Mouse (Mus musculus) MEL (cell line): ENCODE results near the gene Bex2.

Experiments
- CTCF ChIP-seq, 3 experiments: IDR thresholded peaks in 2 of 3; conservative IDR thresholded peaks in 1 of 3; 2 replicates each; pipeline ENCODE4 v1.5.1; 2011 to 2012; ENCODE audit warnings: low read length in 3 of 3, low read depth in 2 of 3, mild to moderate bottlenecking in 2 of 3, improper control_type of control experiment in 1 of 3, inconsistent platforms in 1 of 3, mixed read lengths in 1 of 3, moderate library complexity in 1 of 3; ENCODE audit not compliant: control insufficient read depth in 1 of 3, insufficient read depth in 1 of 3, poor library complexity in 1 of 3, severe bottlenecking in 1 of 3
- MXI1 ChIP-seq: IDR thresholded peaks from 2 replicates; pipeline ENCODE4 v1.6.1; 2011; ENCODE audit warnings: mild to moderate bottlenecking, low read depth, low read length, improper control_type of control experiment

DNA sequence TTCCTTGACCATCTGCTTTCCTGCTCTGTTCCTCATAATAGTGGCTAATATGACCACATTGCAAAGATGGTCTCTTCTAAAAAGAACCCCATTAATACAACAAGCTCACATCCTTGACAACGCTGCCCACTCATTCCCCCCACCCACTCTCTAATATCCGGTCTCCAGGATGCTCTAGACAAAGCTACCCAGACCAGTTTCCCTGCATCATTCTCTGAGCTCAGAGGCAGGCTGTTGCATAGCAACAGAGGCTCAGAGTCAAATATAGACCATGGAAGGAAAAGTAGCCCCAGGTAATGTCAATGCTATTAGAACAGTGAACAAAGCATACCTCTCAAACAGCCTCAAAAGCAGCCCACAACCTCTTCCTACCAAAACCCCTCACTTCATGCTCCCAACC, 26.4 kb upstream of the Bex2 start:
- no peak for TF ChIP-seq MXI1
- TF ChIP-seq CTCF (IDR thresholded peaks at IDR 0.05 in 2 of 3, conservative IDR thresholded peaks at IDR 0.05 in 1 of 3; ENCODE audit: control insufficient read depth in 1 of 3, insufficient read depth in 1 of 3, low read depth in 2 of 3, low read length in 3 of 3, poor library complexity in 1 of 3, severe bottlenecking in 1 of 3) = no peak
